Mouse (Mus musculus): ENCODE results near the gene Brd3. TPM values are rescaled to one million over a fixed set of nuclear protein-coding genes. Genes with fewer than 3 reads are reported as not detected.
A peak's percentile ranks its signal among the peaks of the same experiment; 100 is the strongest.

Gene Brd3
- total and polyA plus RNA-seq, 3 experiments = 10.7 to 46.9 (median 38.7) TPM

GRCm38 (mm10) chr2:27487336-27488049 lies 20.0 kb downstream of the Brd3 start:
- H3K9me3 ChIP-seq (replicated peaks; ENCODE audit: insufficient read depth, low read length) = no peaks in the 10 kb centered on the region
- H3K27ac ChIP-seq (ENCODE audit: control insufficient read depth, low read depth, low read length) = peak overlapping the region; percentile 91
- H3K36me3 ChIP-seq (ENCODE audit: control insufficient read depth in 1 of 2, insufficient read depth in 2 of 2, low read length in 2 of 2) = peaks cover 0 to 25% of the 10 kb centered on the region in 2 experiments; a peak in 2 of 4 replicates
- peaks cover 20 to 40% of the 10 kb centered on the region in 2 experiments for H3K4me1 ChIP-seq (ENCODE audit: control insufficient read depth in 1 of 2, insufficient read depth in 2 of 2, low read length in 2 of 2)
- peak; percentile 89 for DNase-seq (ENCODE audit: low read depth, low spot score)
- H3K4me3 ChIP-seq (ENCODE audit: control insufficient read depth in 1 of 2, insufficient read depth in 1 of 2, low read depth in 2 of 2, low read length in 2 of 2) = no peak overlapping the region
- no peaks in the 10 kb centered on the region for H3K79me2 ChIP-seq (ENCODE audit: control insufficient read depth, insufficient read depth, low read length, poor library complexity)
- no peak overlapping the region for H3K9ac ChIP-seq (ENCODE audit: control insufficient read depth, low read depth, low read length, poor library complexity, severe bottlenecking)
- no peaks in the 10 kb centered on the region for H3K27me3 ChIP-seq (ENCODE audit: control insufficient read depth in 1 of 2, insufficient read depth in 2 of 2, low read length in 2 of 2)
- TF ChIP-seq MAFK (IDR thresholded peaks at IDR 0.05; ENCODE audit: borderline replicate concordance, low read depth, low read length) = no peak
- TF ChIP-seq GATA1 (IDR thresholded peaks at IDR 0.05; ENCODE audit: low read depth, low read length) = peak; percentile 87
- no peak for TF ChIP-seq JUND (IDR thresholded peaks at IDR 0.05; ENCODE audit: low read depth, low read length)
- TF ChIP-seq CHD2 (IDR thresholded peaks at IDR 0.05; ENCODE audit: low read length) = no peak
- no peak for TF ChIP-seq GABPA (IDR thresholded peaks at IDR 0.05; ENCODE audit: low read depth, low read length)
- peak; percentile 51 to 64; a peak in 2 of 4 replicates for TF ChIP-seq EP300 (IDR thresholded peaks at IDR 0.05; ENCODE audit: low read depth in 1 of 2, low read length in 2 of 2)
- TF ChIP-seq MYB (IDR thresholded peaks at IDR 0.05; ENCODE audit: low read depth, low read length) = no peak; the same call in 1 of the 2 replicates
- TF ChIP-seq RCOR1 (IDR thresholded peaks at IDR 0.05; ENCODE audit: low read depth, low read length) = no peak
- TF ChIP-seq SIN3A (IDR thresholded peaks at IDR 0.05; ENCODE audit: low read length) = peak; percentile 50
- TF ChIP-seq POLR2A (IDR thresholded peaks at IDR 0.05; ENCODE audit: control insufficient read depth in 1 of 2, insufficient read depth in 1 of 2, low read depth in 1 of 2, low read length in 2 of 2, poor library complexity in 1 of 2) = no peak
- no peak for TF ChIP-seq RAD21 (IDR thresholded peaks at IDR 0.05; ENCODE audit: low read depth, low read length)
- no peak for TF ChIP-seq KAT2A (conservative IDR thresholded peaks at IDR 0.05; ENCODE audit: low read depth, low read length)
- TF ChIP-seq NRF1 (IDR thresholded peaks at IDR 0.05; ENCODE audit: insufficient read depth, low read depth, low read length, poor library complexity, severe bottlenecking) = no peak
- no peak for TF ChIP-seq HCFC1 (IDR thresholded peaks at IDR 0.05; ENCODE audit: low read depth, low read length)
- TF ChIP-seq ELF1 (IDR thresholded peaks at IDR 0.05; ENCODE audit: low read depth, low read length) = no peak
- peak; percentile 66; the same call in 1 of the 2 replicates for TF ChIP-seq TCF12 (IDR thresholded peaks at IDR 0.05; ENCODE audit: low read depth, low read length)
- no peak for TF ChIP-seq SMC3 (IDR thresholded peaks at IDR 0.05; ENCODE audit: low read depth, low read length)
- no peak for TF ChIP-seq USF1 (IDR thresholded peaks at IDR 0.05; ENCODE audit: low read depth, low read length)
- TF ChIP-seq TAL1 (IDR thresholded peaks at IDR 0.05; ENCODE audit: low read length) = peak; percentile 68
- no peak for TF ChIP-seq TBP (IDR thresholded peaks at IDR 0.05; ENCODE audit: low read depth, low read length)
- TF ChIP-seq BHLHE40 (IDR thresholded peaks at IDR 0.05; ENCODE audit: borderline replicate concordance, low read depth, low read length) = peak; percentile 48; the same call in 1 of the 2 replicates
- no peak for TF ChIP-seq NELFE (IDR thresholded peaks at IDR 0.05; ENCODE audit: low read depth, low read length)
- no peak for TF ChIP-seq E2F4 (IDR thresholded peaks at IDR 0.05; ENCODE audit: borderline replicate concordance, low read depth, low read length)
- TF ChIP-seq ZC3H11A (IDR thresholded peaks at IDR 0.05; ENCODE audit: low read depth, low read length) = no peak
- TF ChIP-seq CTCF (IDR thresholded peaks at IDR 0.05 in 2 of 3, conservative IDR thresholded peaks at IDR 0.05 in 1 of 3; ENCODE audit: control insufficient read depth in 1 of 3, insufficient read depth in 1 of 3, low read depth in 2 of 3, low read length in 3 of 3, poor library complexity in 1 of 3, severe bottlenecking in 1 of 3) = no peak
- TF ChIP-seq ZKSCAN1 (IDR thresholded peaks at IDR 0.05; ENCODE audit: low read depth, low read length) = no peak
- TF ChIP-seq ETS1 (IDR thresholded peaks at IDR 0.05; ENCODE audit: low read depth, low read length) = peak; percentile 26; the same call in 1 of the 2 replicates
- TF ChIP-seq MEF2A (IDR thresholded peaks at IDR 0.05; ENCODE audit: extremely low read depth, insufficient replicate concordance, low read depth, low read length, poor library complexity, severe bottlenecking) = no peak
- no peak for TF ChIP-seq USF2 (IDR thresholded peaks at IDR 0.05; ENCODE audit: borderline replicate concordance in 1 of 2, insufficient read depth in 1 of 2, low read depth in 1 of 2, low read length in 2 of 2)
- peak; percentile 51; the same call in 1 of the 2 replicates for TF ChIP-seq MXI1 (IDR thresholded peaks at IDR 0.05; ENCODE audit: low read depth, low read length)
- TF ChIP-seq MAZ (IDR thresholded peaks at IDR 0.05; ENCODE audit: low read depth, low read length) = no peak
- TF ChIP-seq POLR2AphosphoS2 (IDR thresholded peaks at IDR 0.05; ENCODE audit: low read length) = no peak
- TF ChIP-seq POLR2AphosphoS5 (IDR thresholded peaks at IDR 0.05; ENCODE audit: borderline replicate concordance, low read depth, low read length) = no peak
- no peak for TF ChIP-seq UBTF (IDR thresholded peaks at IDR 0.05; ENCODE audit: borderline replicate concordance, insufficient read depth, low read depth, low read length)
- TF ChIP-seq MAX (IDR thresholded peaks at IDR 0.05; ENCODE audit: low read length) = no peak
- TF ChIP-seq CHD1 (IDR thresholded peaks at IDR 0.05; ENCODE audit: low read depth, low read length) = no peak

Data from MEL (cell line).